Mouse (Mus musculus): ENCODE measurements around the gene Ropn1l.

The Ropn1l gene
- long read RNA-seq, experiment 1, transcript Ropn1l-201 (5 exons, 957 nt): major isoform, 6 of 6 reads
- long read RNA-seq, experiment 1, partial matches to known transcripts: 0 of 6 reads
- long read RNA-seq, experiment 1, other reads (novel, unspliced or antisense): 0 of 6 reads
- long read RNA-seq, experiment 2, transcript Ropn1l-201 (5 exons, 957 nt): major isoform, 7 of 8 reads
- long read RNA-seq, experiment 2, partial matches to known transcripts: 1 of 8 reads
- long read RNA-seq, experiment 2, other reads (novel, unspliced or antisense): 0 of 8 reads

DNA sequence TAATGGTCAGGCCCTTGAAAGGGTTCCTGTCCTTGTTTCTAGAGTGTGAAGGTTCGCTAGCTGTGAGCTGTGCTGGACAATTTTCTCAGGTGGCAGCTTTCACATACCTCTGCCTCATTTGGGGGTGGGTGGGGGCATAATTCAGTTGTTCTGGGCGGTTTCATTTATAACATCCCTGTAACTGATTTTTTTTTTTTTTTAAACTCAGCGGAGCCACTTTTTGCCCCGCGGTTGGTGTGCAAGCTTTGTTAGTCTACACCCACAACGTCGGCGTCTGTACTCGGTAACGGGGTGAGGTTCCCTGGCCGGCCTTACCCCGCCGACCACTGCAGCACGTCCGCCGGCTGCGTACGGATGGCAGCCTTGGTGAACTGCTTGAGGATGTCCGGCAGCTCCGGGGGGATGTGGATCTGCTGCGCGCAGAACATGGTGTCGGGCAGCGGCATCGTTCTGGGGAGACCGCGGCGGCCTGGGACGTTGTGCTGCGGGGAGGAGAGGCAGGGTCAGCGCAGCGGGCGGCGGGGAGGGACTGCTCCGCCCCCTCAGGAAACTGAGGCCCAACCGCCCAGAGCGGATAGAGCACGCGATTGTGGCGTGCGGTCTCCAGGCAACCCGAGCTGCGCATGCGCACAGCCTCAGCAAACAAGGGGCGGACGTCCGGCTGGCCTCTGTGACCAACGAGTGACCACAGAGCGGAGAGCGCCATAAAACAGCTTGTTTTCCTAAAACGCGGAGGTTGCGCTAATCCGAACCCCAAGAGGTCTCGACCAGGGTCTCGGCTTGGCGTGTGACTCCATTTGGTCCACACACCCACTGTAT lies at the start of gene Ropn1l:
TSS of gene Ropn1l (minus strand) at position 640 of the 819 bp plus-strand sequence.
- intact Hi-C loops (cut with DNase I): no loop called here

DNA sequence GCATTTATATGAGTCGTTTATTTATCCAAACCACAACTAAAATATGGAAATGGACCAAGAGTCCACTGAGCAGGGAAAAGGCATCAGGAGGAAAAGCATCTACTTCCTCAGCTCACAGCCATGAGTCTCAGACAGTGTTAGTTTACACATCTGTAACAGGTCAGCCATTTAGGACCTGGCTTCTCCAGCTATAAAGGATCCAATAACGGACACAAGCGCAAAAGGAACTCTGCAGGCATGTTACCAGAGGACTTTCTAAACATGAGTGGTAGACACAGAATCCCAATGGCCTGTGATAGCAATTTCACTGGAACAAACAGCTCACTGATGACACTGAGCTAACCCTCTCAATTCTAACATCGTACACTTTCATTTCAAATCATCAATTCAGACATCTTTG lies 49.5 kb upstream of the Ropn1l start:
- intact Hi-C loops (cut with DNase I): loop anchor here (5.0 kb wide), 1 partner anchor 36 kb away; no protein-coding TSS in a partner anchor

DNA sequence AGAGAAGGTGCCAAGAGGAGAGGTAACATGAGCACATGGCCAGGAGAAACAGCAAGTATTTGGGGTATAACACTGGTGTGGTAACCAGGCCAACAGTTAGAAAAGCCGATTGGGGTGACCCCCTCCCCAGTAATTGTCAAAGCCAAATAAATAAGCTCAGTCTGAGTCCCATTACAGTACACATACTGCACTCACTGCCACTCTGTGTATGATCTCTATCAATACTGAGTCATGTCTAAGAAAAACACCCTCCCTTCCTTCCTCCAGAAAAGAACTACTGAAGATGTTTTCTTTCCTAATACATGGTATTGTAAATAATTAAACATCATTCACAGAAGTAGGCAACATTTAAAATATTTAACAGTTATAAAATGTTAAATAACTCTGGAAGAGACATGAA lies 48.8 kb upstream of the Ropn1l start:
- intact Hi-C loops (cut with DNase I): loop anchor here (5.0 kb wide), 1 partner anchor 35 kb away; no protein-coding TSS in a partner anchor

DNA sequence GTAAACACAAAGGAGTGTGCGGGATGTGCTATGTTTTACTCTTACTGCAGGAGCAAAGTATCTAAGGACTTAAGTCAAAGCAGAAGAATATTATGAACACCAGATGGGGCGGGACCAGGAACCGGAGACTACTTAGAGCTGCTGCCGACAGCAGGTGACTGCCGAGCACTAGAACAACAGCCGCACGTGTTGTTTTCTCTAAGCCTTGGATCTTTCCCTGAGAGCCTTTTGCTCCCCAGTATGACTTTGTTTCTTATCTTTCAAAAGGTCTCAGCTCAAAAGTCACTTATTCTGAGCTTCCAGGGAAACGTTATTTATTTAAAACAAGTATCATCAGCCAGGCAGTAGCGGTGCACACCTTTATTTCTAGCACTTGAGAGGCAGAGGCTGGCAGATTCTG lies 41.3 kb upstream of the Ropn1l start:
- intact Hi-C loops (cut with DNase I): loop anchor here (5.0 kb wide), 1 partner anchor 102 kb away; no protein-coding TSS in a partner anchor

DNA sequence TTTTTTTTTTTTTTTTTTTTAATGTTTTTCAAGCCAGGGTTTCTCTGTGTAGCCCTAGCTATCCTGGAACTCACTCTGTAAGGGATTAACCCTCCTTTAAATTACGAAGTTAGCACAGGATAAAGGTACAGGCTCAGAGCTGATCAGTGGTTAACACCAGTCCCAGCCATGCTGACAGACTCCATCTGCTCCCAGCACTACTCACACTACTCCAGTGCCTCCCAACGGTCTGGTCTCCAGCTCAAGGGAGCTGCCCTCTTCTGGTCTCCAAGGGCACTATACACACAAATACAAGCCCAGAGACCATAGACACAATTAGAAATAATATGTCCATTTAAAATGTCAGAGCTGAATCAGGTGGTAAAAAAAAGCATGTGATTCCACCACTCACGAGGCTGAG lies 40.8 kb upstream of the Ropn1l start:
- intact Hi-C loops (cut with DNase I): loop anchor here (5.0 kb wide), 1 partner anchor 103 kb away; no protein-coding TSS in a partner anchor

DNA sequence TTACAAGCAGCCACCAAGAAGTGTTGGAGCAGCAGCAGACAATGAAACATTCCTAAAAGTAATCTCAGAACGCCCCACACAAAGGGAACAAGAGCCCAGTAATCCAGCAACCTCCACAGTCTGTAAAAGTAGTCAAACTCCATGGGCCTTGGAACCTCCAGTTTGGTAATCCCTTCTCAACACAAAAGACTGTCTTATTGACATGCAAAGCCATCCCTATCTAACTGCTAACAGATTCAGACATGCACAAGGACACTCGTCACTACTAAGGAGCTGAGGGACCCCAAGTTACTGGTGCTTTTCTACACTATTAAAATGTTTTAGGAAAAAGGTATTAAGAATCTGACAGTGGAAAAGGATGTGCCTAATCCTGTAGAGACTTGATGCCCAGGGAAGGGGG lies 33.9 kb upstream of the Ropn1l start:
- intact Hi-C loops (cut with DNase I): no loop called here

DNA sequence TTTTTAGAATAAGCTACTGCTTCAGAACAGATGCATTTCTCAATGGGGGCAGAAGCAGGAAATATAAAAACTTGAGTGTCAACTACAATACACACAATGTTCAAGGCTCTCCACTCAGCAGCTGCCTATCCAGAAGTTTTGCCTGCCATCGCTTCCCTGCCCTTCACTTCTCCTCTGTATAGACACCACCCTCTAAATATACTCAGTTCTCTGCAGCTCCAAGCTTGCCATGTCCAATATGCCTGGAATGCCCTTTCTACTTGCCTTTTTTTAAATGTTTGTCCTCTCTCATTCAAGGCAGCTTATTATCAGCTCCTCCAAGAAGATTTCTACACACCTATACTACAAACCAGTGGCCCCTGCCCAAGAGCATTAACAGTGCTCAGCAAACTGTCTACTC lies 23.1 kb upstream of the Ropn1l start:
- intact Hi-C loops (cut with DNase I): no loop called here

DNA sequence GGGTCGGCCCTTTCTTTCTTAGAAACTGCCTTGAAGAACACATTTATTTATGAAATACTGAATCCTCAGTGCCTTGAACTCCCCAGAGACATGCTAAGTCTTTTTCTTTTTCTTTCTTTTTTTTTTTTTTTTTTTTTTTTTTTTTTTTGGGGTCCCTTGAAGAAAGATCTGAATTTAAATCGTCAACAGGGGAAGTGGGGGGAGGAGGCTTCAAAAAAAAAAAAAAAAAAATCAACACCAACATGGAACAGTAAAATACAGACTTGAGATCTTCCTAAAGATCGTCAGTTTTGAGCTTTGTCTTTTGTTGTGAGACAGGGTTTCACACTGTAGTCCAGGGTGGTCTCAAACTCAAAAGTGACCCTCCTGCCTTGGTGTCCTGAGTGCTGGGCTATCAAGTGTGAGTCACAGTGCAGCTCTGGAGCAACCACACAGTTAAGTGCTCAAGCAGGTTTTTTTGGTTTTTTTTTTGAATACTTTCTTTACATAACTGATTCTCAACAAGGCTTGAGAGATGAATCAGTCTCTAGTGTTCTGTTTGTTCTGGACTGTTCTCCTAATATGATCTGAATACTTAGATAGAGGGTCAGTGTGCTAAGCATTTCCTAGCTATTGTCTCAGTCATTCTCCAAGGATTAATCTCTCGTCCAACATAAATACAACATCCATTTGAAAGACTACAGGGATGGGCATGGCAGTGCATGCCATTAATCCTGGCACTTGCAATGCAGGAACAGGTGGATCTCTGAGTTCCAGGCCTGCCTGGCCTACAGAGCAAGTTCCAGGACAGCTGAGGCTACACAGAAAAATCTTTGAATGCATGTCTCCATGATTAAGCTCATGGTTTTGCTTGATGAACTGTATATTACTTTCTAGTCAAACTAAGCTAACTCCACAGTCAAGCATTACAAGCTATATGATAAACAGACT lies 19.4 kb upstream of the Ropn1l start:
- intact Hi-C loops (cut with DNase I): no loop called here

DNA sequence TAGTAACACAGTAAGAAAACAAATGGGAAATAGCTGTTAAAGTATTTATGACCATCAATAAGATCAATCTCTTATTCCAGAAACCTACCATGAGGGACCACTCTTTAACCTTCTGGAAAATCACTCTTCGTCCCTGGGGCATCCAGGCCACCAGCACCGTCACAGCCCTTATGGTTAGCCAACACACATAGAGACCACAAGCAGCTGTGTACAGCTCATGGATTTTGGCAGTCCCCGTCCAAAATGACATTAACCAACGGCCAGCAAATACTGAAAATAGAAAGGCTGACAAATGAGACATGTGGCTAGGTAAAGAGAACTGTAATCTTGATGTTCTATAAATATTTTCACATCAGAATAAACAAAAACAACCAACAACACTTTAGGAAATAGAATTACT lies 18.0 kb upstream of the Ropn1l start:
- intact Hi-C loops (cut with DNase I): no loop called here

DNA sequence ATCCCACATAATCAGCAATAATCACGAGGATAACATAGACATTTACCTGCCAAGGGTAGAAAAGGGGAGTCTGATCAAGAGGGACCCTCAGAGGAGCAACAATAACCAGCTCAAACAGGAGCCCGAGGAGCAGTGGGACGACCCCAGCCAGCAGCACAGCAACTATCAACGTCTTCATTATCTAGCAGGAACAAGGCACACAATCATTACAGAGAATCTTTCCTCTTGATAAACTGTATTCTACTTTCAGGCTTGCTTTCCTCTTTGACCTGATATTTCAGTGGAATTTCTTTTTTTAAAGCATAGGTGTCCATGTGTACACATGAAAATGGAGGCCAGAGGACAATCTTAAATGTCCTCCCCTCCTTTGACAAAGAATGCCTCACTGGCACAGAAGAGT lies 16.0 kb upstream of the Ropn1l start:
- intact Hi-C loops (cut with DNase I): loop anchor here (5.0 kb wide), 1 partner anchor 33 kb away; no protein-coding TSS in a partner anchor

DNA sequence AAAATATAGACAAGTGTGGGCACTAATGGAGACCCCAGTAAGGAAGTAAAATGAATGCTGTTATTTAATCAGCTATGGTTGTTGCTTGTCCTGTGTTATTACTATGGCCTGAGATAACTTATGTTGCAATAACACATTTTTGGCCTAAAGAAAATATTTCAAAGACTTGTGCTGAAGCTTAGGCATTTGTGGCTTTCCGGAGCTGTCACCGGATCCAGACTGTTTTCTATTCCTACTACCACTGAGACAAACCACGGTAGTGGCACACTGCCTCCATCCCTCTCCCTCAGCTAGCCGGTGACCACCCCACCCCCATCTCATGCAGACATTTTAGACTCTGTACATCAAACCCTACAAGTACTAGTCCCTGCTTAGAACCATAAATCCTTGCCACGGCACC lies 15.3 kb upstream of the Ropn1l start:
- intact Hi-C loops (cut with DNase I): loop anchor here (5.0 kb wide), 1 partner anchor 33 kb away; no protein-coding TSS in a partner anchor

DNA sequence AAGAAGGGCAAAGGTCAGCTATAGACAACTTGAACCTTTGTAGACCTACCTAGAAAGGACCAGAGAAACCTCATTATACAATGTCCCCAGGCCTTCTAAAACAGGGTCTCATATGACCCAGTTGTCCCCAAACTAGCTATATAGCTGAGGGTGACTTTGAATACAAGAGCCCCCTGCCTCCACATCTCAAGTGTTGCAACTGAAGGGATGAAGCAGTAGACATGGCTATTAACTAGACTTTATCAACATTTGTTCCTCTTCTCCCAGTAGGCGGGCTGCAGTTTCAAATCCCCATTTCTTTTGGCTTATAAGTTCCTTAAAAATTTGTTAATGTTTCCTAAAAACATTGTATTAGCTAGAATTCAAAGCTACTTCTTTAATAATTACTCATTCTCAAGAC lies 13.2 kb upstream of the Ropn1l start:
- intact Hi-C loops (cut with DNase I): loop anchor here (5.0 kb wide), 1 partner anchor 36 kb away; no protein-coding TSS in a partner anchor

DNA sequence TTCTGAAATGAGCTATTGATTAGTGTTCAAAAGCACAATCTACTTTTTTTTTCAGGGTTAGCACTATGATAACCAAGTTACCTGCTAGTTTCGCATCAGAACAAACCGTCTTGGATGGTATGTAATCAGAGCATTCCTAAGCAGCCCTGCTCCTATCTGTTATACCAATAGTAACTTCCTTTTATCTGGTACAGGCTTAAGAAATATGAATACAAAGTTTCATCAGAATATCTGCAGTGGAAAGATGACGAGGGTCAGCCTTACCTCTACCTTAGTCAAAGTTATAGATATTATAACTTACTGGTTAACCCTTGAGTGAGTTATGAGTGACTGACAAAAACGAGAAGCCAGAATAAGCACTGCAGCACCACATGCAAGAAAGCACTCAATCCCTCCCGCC lies 12.8 kb upstream of the Ropn1l start:
- intact Hi-C loops (cut with DNase I): loop anchor here (5.0 kb wide), 1 partner anchor 36 kb away; no protein-coding TSS in a partner anchor

DNA sequence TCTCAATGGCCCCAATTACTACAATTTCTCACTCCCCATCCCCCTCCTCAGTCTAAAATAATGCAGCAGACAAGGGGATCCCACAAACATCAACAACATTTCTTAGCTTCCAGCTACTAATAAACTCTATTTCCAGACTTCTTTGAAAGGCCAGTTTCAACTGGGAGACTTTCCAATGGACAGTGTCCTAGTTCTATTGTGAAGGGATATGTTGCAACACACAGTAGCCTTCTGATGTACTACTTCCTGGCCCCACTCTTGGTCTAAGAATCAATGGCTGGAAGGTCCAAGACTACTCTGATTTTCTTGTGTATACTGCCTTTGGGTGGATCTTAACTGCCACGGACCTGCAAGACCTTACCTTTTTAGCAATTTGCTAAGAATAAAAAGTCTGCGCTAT lies 12.3 kb upstream of the Ropn1l start:
- intact Hi-C loops (cut with DNase I): loop anchor here (5.0 kb wide), 1 partner anchor 36 kb away; no protein-coding TSS in a partner anchor

DNA sequence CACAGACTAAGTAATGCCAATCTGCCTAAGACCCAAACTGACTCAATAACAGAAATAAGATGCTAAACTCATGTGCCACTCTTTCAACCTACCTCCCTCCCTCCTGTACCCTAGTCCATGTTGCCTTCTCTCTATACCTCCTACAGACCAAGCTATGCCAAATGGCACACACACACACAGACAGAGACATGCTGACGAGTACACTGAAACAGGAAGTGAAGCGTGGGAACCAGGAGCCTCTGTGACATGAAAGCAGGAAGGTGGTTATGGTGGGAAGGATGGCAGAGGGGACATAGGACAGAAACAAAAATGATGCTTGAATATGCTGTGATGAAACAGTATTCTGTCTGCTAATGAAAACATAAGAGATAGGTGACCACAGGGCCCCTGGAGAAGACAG lies 7.0 kb upstream of the Ropn1l start:
- intact Hi-C loops (cut with DNase I): no loop called here

DNA sequence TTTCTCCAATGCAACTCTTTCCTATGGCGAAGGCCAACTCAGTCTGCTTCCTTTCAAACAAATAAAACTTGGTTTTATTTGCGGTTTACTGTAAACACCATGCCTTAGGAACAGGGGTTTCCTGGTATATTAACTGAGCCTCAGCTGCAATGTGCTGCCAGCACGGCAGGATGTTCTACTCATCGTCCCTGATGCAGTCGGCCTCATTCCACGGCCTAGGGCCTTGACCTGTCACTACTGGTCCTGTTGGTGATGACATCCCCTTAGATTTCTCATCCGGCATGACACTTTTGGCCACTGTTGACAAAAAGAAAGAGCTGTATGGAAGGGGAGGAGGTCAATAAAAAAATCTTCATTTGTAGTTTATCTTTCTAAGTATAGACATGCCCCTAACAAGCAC lies 4.5 kb upstream of the Ropn1l start:
- intact Hi-C loops (cut with DNase I): no loop called here

DNA sequence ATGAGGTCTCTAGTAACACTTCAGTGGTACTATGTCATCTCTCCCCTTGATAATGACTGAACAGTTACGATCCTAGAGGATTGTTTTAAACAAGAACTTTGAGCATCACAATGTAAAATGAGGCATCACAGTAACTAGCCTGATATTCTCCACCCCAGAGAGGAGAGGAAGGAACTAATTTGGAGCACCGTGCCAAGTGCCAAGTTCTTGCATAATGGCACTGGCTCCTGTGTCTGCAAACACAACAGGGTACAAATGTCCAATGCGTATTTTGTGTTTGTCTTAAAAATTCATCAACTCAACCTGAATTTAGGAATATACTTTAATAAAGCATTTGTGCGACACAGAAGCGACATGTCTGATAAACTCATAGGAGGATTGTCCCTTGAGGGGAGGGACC lies 2.8 kb upstream of the Ropn1l start:
- intact Hi-C loops (cut with DNase I): no loop called here

DNA sequence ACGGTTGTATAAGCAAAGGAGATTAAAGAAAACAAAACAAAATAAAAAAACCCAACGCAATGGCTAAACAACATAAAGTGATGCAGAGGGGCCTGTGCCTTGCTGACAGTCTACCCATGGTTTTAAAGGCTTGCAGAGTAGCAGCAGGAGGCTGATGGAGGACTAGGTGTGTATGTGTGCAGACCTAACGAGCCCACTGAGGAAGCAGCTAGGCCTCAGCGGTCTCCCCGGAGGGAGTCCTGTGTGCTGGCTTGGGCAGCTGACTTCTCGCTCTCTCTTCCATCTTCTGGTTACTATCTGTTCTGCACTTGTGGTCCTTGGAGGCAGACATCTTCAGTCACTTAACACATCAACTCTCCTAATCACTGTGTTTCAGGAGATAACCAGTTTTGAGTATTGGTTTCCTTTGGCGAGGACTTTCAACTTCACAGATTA lies 1.3 kb upstream of the Ropn1l start:
- intact Hi-C loops (cut with DNase I): no loop called here

DNA sequence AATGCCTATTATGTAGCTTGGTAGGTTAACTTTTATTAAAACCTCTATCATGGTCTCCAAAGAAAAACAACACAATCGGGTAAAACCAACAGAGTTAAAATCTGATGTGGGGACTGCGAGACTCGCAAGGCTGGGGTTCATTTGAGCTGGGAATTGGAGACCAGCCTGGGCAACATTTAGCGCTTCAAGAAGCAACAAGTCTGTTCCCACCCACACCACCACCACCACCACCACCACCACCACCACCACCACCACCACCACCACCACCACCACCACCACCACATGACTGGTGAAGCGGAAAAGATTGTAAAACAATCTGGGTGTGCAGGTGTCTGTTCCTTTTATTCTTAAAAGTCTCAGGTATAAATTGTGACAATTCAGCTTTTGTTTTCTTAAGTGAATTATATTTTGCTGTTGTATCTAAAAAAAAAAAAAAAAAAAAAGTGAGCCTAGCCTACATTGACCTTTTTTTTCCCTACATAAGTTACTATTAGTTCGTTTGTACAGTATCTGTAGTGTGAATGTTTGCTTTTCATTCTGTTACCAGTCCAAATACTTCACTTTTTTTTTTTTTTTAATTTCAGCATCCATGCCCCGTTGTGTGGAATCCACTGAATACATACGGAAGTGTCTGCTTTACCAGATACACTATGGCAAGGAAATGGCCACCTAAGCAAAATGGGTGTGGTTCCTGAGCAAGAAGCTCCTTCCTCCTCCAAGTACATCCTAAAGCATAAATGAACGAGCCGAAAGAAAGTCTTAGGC lies 741 bp upstream of the Ropn1l start:
- intact Hi-C loops (cut with DNase I): no loop called here

DNA sequence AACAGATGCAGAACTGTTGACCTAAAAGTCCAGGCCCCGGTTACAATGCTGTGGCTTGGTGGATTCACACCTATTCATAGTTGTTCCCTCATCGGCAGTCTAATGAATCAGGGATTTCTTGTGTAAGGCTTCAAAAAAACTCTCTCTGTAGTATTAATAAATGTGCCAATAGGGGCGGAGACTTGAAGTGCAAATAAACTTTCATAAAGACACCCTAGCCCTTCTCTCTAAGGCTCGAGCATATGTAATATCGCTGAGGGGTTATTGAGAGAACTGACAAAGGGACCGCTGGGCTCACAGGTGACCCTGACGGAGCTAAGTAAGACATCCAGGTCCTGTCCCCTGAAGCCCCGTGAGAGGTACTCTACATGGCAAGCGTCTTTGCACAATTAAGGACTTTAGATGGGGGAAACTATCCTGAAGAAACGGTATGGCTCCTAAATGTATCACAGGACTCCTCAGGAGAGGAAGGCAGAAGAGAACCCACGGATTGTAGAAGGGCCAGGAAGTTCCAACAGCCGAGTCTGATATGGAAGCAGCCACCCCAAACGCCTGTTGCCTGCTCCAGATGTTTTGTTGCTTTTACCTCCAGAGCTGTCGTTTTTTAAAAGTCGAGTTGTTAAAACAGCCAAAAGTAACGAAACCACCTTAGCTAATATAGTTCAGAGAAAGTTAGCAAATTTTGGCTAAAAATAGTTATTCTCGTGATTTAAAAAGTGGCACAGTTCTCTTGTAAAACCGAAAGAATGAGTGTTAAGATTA lies 1.0 kb downstream of the Ropn1l start:
- intact Hi-C loops (cut with DNase I): no loop called here
